Mouse (Mus musculus) megakaryocyte, embryonic 14.5 days (primary cell): Measurements from ENCODE around the gene Oit1.

ENCODE experiments used
- FLI1 ChIP-seq: IDR thresholded peaks from 2 replicates; pipeline ENCODE4 v1.6.1; 2012; ENCODE audit warnings: low read length, inconsistent platforms, mixed read lengths
- GATA1 ChIP-seq: IDR thresholded peaks from 3 replicates; pipeline ENCODE4 v1.6.1; 2012; ENCODE audit warnings: mixed read lengths, low read length, inconsistent platforms, borderline replicate concordance

- no peak for TF ChIP-seq FLI1
- TF ChIP-seq GATA1, result no peak
Measured at GRCm38 (mm10) chr14:8308650-8309049, 69.9 kb downstream of the Oit1 start.
